Mouse (Mus musculus): ENCODE measurements around the gene Krt35.

DNA sequence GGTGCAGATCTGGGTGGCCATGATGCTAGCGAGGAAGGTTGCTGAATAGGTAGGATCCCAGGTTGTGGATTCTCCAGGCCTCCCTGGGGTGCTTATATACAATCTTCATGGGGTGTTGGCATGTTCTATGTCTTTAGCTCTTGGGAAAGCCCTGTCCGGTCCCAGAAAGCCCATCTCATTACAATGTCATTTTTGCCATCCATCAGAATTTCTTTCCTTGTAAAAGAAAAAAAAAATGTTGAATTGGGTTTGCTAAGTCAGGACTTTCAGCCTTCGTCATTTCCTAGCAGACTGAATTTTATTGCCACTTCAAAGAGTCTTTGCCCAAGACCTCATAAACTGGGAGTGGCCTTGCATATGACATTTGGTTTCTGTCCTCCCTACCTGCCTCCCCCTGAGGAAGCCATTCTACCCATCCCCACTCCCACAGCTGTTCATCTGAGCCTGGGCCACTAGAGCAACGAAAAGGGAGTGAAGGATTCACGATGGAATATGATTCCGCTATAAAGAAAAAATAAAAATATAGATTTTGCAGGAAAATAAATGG lies 9.6 kb upstream of the Krt35 start, which contains the start of gene Krt36:
- no peak for TF ChIP-seq CTCF (IDR thresholded peaks at IDR 0.05; ENCODE audit: control insufficient read depth, insufficient read depth, insufficient read length)
- TF ChIP-seq MAX (IDR thresholded peaks at IDR 0.05) = no peak
- no peak for TF ChIP-seq CEBPB (IDR thresholded peaks at IDR 0.05; ENCODE audit: low read depth)
- no peak for TF ChIP-seq USF1 (IDR thresholded peaks at IDR 0.05; ENCODE audit: low read depth)
- no peak for TF ChIP-seq MYOG (IDR thresholded peaks at IDR 0.05; ENCODE audit: control insufficient read depth, extremely low read depth, insufficient read length)

Data from C2C12 (cell line).